Mouse (Mus musculus) heart, embryonic 13.5 days (tissue): ENCODE measurements at regions not wholly inside any gene's neighbourhood (a gene's known extent, or its start where the extent isn't known, plus 50 kb on each side); places are given as distances from the start of the nearest gene placed in this dataset.

Experiments
- ATAC-seq: fragments of 200-750 bp; cut with Nextera tagmentation; 2 replicates; pipeline ENCODE4 v1.8.0; 2017; ENCODE audit warnings: moderate TSS enrichment; ENCODE audit not compliant: insufficient number of reproducible peaks, low FRiP score, low TSS enrichment; ENCODE audit errors: extremely low read depth
- H3K27ac ChIP-seq: fragments of 300-500 bp; sonication (generic); replicated peaks from 2 replicates; pipeline ENCODE4 v1.5.1; 2015; ENCODE audit warnings: moderate library complexity, mild to moderate bottlenecking, inconsistent platforms
- H3K27me3 ChIP-seq: fragments of 300-500 bp; sonication (generic); replicated peaks from 2 replicates; pipeline ENCODE4 v1.6.1; 2015; ENCODE audit warnings: mild to moderate bottlenecking, inconsistent platforms
- H3K36me3 ChIP-seq: fragments of 300-500 bp; sonication (generic); 2 replicates; pipeline ENCODE4 v1.6.1; 2015; ENCODE audit warnings: mild to moderate bottlenecking, inconsistent platforms
- H3K4me1 ChIP-seq: fragments of 300-500 bp; sonication (generic); 2 replicates; pipeline ENCODE4 v1.6.1; 2015; ENCODE audit warnings: inconsistent platforms
- H3K4me2 ChIP-seq: fragments of 300-500 bp; sonication (generic); 2 replicates; pipeline ENCODE4 v1.6.1; 2015; ENCODE audit warnings: inconsistent platforms, mild to moderate bottlenecking, moderate library complexity
- H3K4me3 ChIP-seq: fragments of 300-500 bp; sonication (generic); 2 replicates; pipeline ENCODE4 v1.5.1; 2015; ENCODE audit warnings: moderate library complexity, mild to moderate bottlenecking, inconsistent platforms
- H3K9ac ChIP-seq: fragments of 300-500 bp; sonication (generic); 2 replicates; pipeline ENCODE4 v1.6.1; 2015; ENCODE audit warnings: inconsistent platforms, mild to moderate bottlenecking, moderate library complexity
- H3K9me3 ChIP-seq: fragments of 300-500 bp; sonication (generic); 2 replicates; pipeline ENCODE4 v1.6.1; 2016; ENCODE audit warnings: inconsistent platforms
- WGBS: fragments of 180-500 bp; shearing (Covaris S2); methylation state at CpG from one replicate; pipeline ENCODE4 v1.1.7; 2015; ENCODE audit warnings: mixed read lengths; 5-methylcytosine and 5-hydroxymethylcytosine counted together

- H3K9me3 ChIP-seq: no peaks in the 10 kb centered on the region
- no peak overlapping the region for H3K9ac ChIP-seq
- no peaks in the 10 kb centered on the region for H3K4me1 ChIP-seq
- H3K4me2 ChIP-seq: no peak overlapping the region
- H3K27ac ChIP-seq: no peak overlapping the region
- peaks cover 12% of the 10 kb centered on the region; the same call in 1 of the 2 replicates for H3K27me3 ChIP-seq
- no peak overlapping the region for H3K4me3 ChIP-seq
- no peak for ATAC-seq
- H3K36me3 ChIP-seq: no peaks in the 10 kb centered on the region
- WGBS: 78% methylated on average over 11 of the region's 11 CpGs
Observed at GRCm38 (mm10) chr9:43438476-43438875, 127.8 kb downstream of the Trim29 start.

GRCm38 (mm10) chr9:43440959-43441510 is 130.4 kb downstream of the Trim29 start:
- Histone ChIP-seq H3K4me2 (no peak overlapping the region), H3K4me1 (no peaks in the 10 kb centered on the region), H3K9ac (no peak overlapping the region), H3K27ac (no peak overlapping the region), H3K9me3 (no peaks in the 10 kb centered on the region), H3K27me3 (peaks cover 12% of the 10 kb centered on the region; the same call in 1 of the 2 replicates), H3K36me3 (no peaks in the 10 kb centered on the region), H3K4me3 (no peak overlapping the region)
- 58% methylated on average over 5 of the region's 5 CpGs for WGBS
- no peak for ATAC-seq

DNA sequence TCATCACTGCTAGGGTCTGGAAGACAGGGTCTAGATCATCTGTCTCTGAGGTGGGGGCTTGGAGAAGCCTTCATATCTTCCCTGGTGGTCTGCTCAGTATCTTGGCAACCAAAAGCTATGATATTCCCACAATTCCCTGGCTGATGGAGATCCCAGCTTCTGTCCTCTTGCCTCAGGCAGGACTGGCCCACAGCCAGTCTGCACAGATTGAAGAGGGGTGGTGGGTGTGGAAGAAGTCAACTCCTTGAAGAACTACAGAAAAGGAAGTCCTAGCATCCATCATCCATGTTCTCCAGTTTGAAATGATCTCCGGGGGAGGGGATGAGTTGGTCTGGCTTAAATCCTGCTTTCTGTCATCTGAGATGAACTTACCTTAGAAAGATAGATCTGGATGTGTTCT is 134.8 kb downstream of the Trim29 start:
- no peak overlapping the region for H3K4me3 ChIP-seq
- H3K27me3 ChIP-seq: peaks cover 8% of the 10 kb centered on the region; the same call in 1 of the 2 replicates
- no peak overlapping the region for H3K27ac ChIP-seq
- no peak overlapping the region for H3K4me2 ChIP-seq
- H3K9me3 ChIP-seq: no peaks in the 10 kb centered on the region
- H3K36me3 ChIP-seq: no peaks in the 10 kb centered on the region
- no peak for ATAC-seq
- no peaks in the 10 kb centered on the region for H3K4me1 ChIP-seq
- H3K9ac ChIP-seq: no peak overlapping the region
- WGBS: 78% methylated on average over 1 of the region's 1 CpGs

DNA sequence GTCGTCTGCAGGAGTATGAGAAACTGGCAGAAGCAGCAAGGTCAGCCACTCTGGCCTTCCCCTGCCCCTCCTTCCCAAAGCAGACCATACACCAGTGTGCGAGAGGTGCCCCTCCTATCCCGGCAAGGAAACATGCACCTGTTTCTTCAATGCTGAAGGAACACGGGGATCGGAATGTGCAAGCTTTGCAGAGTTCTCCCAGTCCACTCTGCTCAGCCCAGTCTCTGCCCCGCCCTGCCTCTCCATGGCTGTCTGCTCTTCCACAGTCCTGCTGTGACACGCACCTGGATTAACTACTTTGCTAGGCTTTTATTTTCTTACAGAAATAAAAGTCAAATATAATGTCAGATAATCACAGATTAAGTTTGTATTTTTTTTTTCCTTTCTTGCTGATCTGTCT is 136.7 kb downstream of the Trim29 start:
- Histone ChIP-seq H3K4me3 (no peak overlapping the region), H3K9me3 (no peaks in the 10 kb centered on the region), H3K27ac (no peak overlapping the region), H3K27me3 (peaks cover 18% of the 10 kb centered on the region), H3K36me3 (no peaks in the 10 kb centered on the region), H3K4me1 (no peaks in the 10 kb centered on the region), H3K9ac (no peak overlapping the region), H3K4me2 (no peak overlapping the region)
- WGBS: 66% methylated on average over 7 of the region's 7 CpGs
- no peak for ATAC-seq

- H3K9me3 ChIP-seq: no peaks in the 10 kb centered on the region
- H3K4me1 ChIP-seq: no peaks in the 10 kb centered on the region
- H3K4me2 ChIP-seq: no peak overlapping the region
- H3K27me3 ChIP-seq: peaks cover 27% of the 10 kb centered on the region
- no peak for ATAC-seq
- H3K27ac ChIP-seq: no peak overlapping the region
- H3K9ac ChIP-seq: no peak overlapping the region
- H3K4me3 ChIP-seq: no peak overlapping the region
- H3K36me3 ChIP-seq: no peaks in the 10 kb centered on the region
- whole genome bisulfite sequencing: 72% methylated on average over 5 of the region's 5 CpGs
Observed at GRCm38 (mm10) chr9:43448981-43449380, 138.3 kb downstream of the Trim29 start.

DNA sequence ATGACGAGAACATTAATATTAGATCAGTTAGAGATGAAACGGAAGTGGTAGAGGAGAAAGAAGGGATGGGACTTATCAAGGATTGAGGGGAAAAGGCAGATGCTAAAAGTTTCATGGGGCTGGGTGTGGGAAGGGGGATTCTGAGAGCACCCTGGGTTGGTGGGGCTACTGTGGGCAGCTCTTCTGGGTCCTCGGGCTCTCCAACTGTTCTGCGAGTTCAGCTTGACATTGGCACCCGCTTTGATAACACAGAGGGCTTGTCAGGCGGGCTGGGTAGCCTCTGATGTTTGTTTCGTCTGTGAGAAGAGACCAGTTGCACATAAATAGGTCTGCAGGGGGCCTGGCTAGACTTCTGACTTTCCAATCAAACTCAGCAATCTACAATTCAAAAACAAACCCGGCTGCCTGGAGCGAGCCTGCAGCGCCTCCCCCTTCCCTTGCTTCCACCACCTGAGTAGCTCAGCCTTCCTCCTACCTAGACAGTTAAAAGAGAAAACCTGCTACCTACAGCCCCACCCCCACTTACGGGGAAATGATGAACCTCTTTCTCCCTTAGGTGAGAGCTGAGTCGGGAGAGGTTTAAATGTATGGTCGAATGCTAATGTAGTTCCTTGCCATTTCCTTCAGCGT is 143.4 kb downstream of the Trim29 start:
- WGBS: 3% methylated on average over 14 of the region's 14 CpGs
- Histone ChIP-seq H3K27me3 (peaks cover 65% of the 10 kb centered on the region), H3K9me3 (no peaks in the 10 kb centered on the region), H3K36me3 (no peaks in the 10 kb centered on the region), H3K4me2 (no peak overlapping the region), H3K27ac (no peak overlapping the region), H3K9ac (no peak overlapping the region), H3K4me3 (no peak overlapping the region), H3K4me1 (no peaks in the 10 kb centered on the region)
- ATAC-seq: no peak

DNA sequence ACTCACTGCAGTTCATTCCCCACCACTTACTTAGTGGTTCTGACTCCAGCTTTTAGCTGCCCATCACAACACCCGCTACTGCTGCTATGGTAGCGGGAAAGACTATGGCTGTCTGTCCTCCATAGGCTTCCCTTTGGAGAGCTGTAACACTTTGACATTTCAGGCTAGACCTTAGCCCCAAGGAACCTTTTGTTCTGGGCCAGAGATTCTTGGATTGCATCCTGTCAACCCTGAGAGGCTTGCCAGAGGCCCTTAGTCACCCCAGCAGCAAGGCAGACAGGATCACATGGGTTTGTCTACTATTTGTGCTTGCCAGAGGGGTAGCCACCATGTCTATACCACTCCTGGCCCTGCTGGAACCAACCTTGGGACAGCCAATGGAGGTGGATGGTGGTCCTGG is 147.1 kb downstream of the Trim29 start:
- no peaks in the 10 kb centered on the region for H3K36me3 ChIP-seq
- no peak overlapping the region for H3K27ac ChIP-seq
- no peak overlapping the region for H3K4me2 ChIP-seq
- H3K4me3 ChIP-seq: no peak overlapping the region
- peaks cover 55% of the 10 kb centered on the region for H3K27me3 ChIP-seq
- no peaks in the 10 kb centered on the region for H3K9me3 ChIP-seq
- ATAC-seq: no peak
- no peak overlapping the region for H3K9ac ChIP-seq
- WGBS: 87% methylated on average over 2 of the region's 2 CpGs
- no peaks in the 10 kb centered on the region for H3K4me1 ChIP-seq

DNA sequence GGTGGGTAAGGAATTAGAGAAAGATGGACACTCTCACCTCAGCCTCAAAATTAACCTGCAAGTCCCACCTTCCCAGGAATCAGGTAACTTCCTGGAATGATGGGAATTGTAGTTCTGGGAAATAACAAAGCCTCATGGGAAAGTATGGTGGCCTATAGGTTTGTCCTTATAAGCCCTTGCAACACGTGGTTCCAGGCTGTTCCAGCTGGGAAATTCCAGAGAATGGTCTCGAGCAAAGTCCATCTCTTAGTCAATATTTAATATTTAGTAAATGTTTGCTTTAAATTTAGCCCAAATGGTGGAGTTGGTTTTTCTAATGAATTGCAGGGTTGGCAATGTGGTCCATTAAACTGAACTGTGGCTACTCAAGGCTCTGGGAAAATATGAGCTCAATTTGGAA is 150.5 kb downstream of the Trim29 start:
- Histone ChIP-seq H3K9me3 (no peaks in the 10 kb centered on the region), H3K4me3 (no peak overlapping the region), H3K9ac (no peak overlapping the region), H3K27ac (no peak overlapping the region), H3K4me2 (no peak overlapping the region), H3K27me3 (peaks cover 35% of the 10 kb centered on the region), H3K36me3 (no peaks in the 10 kb centered on the region), H3K4me1 (no peaks in the 10 kb centered on the region)
- no peak for ATAC-seq
- 50% methylated on average over 2 of the region's 2 CpGs for WGBS

- Histone ChIP-seq H3K27ac (no peak overlapping the region), H3K4me3 (no peak overlapping the region), H3K9ac (no peak overlapping the region), H3K27me3 (peaks cover 34% of the 10 kb centered on the region), H3K9me3 (no peaks in the 10 kb centered on the region), H3K36me3 (no peaks in the 10 kb centered on the region), H3K4me2 (no peak overlapping the region), H3K4me1 (no peaks in the 10 kb centered on the region)
- ATAC-seq: no peak
- 90% methylated on average over 13 of the region's 13 CpGs for WGBS
Observed at GRCm38 (mm10) chr9:43463445-43464090, 152.9 kb downstream of the Trim29 start.

DNA sequence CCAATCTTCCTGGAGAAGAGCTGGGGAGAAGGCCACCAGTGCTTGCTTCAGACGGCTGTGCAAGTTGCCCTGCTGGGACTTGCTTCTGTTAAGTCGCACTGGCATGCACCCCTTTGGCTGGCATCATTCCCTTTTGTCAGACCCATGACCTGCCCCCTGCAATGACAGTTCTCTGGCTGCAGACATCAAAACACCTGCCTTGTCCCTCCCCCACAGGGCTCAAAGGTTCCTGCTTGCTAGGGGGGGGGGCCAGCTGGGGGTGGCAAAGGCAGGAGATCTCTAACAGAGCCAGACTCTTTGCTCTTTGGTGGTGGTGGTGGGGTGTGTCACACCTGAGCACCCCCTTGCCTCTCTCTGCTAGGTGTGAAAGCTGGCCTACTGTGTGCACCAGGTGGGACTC is 154.5 kb downstream of the Trim29 start:
- ATAC-seq: no peak
- WGBS: 44% methylated on average over 2 of the region's 2 CpGs

GRCm38 (mm10) chr9:43465731-43466330 is 155.2 kb downstream of the Trim29 start:
- Histone ChIP-seq H3K4me1 (no peaks in the 10 kb centered on the region), H3K36me3 (no peaks in the 10 kb centered on the region), H3K27me3 (peaks cover 39% of the 10 kb centered on the region), H3K27ac (no peak overlapping the region), H3K4me3 (no peak overlapping the region), H3K4me2 (no peak overlapping the region), H3K9me3 (no peaks in the 10 kb centered on the region), H3K9ac (no peak overlapping the region)
- no peak for ATAC-seq
- 60% methylated on average over 8 of the region's 8 CpGs for WGBS

More for the DNA sequence above, 154.5 kb downstream of the Trim29 start:
- no peaks in the 10 kb centered on the region for H3K9me3 ChIP-seq
- no peak overlapping the region for H3K9ac ChIP-seq
- H3K4me1 ChIP-seq: no peaks in the 10 kb centered on the region
- peaks cover 35% of the 10 kb centered on the region for H3K27me3 ChIP-seq
- H3K27ac ChIP-seq: no peak overlapping the region
- no peaks in the 10 kb centered on the region for H3K36me3 ChIP-seq
- no peak overlapping the region for H3K4me3 ChIP-seq
- no peak overlapping the region for H3K4me2 ChIP-seq
